Mouse (Mus musculus): ENCODE measurements around the gene Tmem135.

Tmem135 gene

DNA sequence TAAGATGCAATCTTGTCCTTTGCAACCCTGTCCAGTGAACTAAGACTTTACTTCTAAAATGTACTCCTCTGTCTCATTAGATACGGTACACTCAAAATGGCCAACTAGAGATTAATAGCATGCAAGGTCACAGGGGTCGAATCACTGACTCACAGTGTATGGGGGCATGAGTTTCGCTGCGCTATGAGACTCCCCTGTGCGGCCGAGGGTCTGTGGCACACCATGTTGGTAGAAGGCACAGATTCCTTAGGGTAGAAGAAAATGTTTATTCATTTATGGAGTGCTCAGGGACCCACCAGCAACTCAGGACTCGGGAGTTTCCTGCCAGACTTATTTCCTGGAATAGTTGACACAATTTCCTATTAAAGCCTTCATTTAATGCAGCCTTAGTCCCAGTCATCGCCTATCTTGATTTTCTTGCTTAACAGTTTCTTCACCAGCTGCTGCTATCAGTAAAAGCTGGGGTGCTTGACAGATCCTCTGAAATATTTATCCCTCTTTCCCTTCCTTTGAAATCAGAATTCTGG lies 14.2 kb upstream of the Tmem135 start:
- no peak for DNase-seq (ENCODE audit: low spot score in 2 of 2)

DNA sequence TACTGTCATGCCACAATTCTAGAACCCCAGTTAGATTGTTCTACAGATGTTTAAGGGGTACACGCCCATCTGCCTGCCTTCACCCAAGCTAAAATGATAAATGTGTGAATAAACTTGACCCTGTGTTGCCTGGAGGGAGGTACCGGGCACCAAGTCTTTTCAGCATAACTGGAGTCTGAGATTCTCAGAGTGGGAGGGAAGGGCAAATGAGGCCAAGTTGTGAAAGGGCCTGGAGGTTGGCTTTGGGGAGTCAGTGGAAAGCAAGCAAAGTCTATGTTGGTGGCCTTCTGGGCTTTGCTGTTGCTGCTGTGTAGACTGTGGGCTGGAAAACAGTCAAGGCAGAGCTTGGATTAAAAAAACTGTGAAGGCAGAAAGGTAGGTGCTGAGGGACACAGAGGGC lies 13.7 kb upstream of the Tmem135 start:
- DNase-seq (ENCODE audit: low spot score in 2 of 2): no peak

DNA sequence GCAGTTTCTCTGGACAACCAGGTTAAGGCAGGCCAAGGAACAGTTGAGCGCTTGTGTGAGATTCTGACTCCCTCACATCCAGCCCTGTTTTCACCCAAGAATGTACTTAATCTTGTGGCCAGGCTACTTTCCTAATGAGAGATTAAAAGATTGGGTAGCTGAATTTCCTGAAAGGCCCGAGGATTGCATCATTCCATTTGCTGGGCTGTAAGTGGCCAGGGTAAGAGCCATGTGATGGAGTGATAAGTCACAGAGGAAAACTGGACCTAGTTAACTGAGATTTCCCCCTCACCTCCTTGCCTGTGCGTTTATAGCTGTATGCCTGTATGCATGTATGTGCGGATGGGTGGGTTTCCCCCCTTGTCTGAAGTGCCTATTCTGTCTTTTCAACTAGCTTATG lies 12.0 kb upstream of the Tmem135 start:
- DNase-seq (ENCODE audit: low spot score in 2 of 2): no peak

GRCm38 (mm10) chr7:89412094-89412493 lies 8.1 kb upstream of the Tmem135 start:
- DNase-seq (ENCODE audit: low spot score in 2 of 2): no peak

DNA sequence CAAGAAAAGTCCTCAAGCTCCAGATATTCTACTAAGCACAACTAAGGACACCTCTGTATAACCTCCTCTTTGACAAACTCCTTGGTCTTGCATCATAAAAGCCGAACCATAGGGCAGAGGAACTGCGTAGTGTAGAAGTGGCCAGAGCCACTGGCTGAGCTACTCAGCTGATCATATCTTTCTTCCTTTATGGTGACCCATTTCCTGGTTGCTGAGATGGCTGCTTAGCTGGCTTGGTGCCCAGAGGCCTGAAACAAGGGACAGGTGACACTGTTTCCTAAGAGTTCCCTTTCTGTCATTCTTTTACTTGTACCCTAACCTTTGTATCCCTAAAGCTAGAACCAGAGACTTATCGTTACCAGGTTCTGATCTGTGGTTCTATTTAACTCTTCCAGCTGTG lies 7.3 kb upstream of the Tmem135 start:
- DNase-seq (ENCODE audit: low spot score in 2 of 2): no peak

GRCm38 (mm10) chr7:89410294-89410693 lies 6.3 kb upstream of the Tmem135 start:
- DNase-seq (ENCODE audit: low spot score in 2 of 2): no peak

DNA sequence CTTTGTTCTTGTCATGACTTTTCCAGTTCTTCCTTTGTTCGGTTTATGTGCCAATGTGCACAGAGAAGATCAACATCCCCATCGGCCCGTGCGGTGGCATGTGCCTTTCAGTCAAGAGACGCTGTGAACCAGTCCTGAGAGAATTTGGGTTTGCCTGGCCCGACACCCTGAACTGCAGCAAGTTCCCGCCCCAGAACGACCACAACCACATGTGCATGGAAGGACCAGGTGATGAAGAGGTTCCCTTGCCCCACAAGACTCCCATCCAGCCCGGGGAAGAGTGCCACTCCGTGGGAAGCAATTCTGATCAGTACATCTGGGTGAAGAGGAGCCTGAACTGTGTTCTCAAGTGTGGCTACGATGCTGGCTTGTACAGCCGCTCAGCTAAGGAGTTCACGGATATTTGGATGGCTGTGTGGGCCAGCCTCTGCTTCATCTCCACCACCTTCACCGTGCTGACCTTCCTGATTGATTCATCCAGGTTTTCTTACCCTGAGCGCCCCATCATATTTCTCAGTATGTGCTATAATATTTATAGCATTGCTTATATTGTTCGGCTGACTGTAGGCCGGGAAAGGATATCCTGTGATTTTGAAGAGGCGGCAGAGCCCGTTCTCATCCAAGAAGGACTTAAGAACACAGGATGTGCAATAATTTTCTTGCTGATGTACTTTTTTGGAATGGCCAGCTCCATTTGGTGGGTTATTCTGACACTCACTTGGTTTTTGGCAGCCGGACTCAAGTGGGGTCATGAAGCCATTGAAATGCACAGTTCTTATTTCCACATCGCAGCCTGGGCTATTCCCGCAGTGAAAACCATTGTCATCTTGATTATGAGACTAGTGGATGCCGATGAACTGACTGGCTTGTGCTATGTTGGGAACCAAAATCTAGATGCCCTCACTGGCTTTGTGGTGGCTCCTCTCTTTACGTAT lies 3.3 kb upstream of the Tmem135 start:
- DNase-seq (ENCODE audit: low spot score in 2 of 2): no peak

- no peak for DNase-seq (ENCODE audit: low spot score in 2 of 2)
These were observed 2.0 kb upstream of the Tmem135 start for GRCm38 (mm10) chr7:89406011-89406410.

GRCm38 (mm10) chr7:89404734-89405440 lies 865 bp upstream of the Tmem135 start:
- no peak for DNase-seq (ENCODE audit: low spot score in 2 of 2)

DNA sequence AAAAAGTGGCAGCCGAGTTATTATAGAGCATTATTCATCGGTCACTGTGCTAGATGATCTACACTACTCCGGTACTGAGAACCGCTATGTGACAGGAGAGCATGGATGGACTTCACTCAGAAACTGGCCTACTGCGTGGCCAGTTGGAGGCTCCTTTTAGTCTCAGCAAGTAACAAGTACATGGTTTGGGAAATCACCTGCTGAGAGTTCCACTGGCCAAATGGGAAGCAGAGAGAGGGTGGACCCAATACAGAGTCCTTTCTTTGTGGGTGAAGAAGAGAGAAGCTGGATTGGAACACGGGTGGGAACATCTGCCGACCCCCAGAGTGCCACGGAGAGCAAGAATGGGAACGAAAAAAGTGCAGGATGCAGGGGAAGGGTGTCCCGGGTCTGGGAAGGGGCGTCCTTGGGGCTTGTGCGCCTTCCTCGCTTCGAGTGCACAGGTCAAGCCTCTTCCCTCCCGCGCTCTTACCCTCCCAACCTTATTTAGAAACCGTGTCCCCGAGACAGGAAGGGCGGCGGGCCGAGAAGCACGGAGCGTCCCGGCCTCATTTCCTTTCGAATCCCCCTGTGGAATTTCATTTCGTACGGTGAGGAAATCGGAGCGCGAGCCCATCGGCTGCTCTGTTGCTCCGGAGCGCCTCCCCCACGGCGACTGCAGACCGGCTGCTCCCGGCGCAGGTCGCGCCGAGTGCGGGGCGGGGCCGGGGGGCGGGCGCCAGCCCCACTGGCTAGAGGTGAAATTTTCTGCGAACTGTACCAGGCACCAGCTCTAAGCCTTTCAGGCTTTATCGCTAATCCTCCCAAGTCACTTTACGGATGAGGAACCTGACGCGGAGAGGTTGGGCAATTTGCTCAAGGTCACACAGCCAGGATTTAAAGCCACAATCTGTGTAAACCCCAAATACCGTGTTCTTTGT lies 709 bp downstream of the Tmem135 start:
- peak in 1 of 2 experiments; percentile 7 for DNase-seq (ENCODE audit: low spot score in 2 of 2)

- no peak for DNase-seq (ENCODE audit: low spot score in 2 of 2)
These were observed 2.1 kb downstream of the Tmem135 start for GRCm38 (mm10) chr7:89401936-89402335.

- no peak for DNase-seq (ENCODE audit: low spot score in 2 of 2)
These were observed 2.7 kb downstream of the Tmem135 start for GRCm38 (mm10) chr7:89401136-89401858.

DNA sequence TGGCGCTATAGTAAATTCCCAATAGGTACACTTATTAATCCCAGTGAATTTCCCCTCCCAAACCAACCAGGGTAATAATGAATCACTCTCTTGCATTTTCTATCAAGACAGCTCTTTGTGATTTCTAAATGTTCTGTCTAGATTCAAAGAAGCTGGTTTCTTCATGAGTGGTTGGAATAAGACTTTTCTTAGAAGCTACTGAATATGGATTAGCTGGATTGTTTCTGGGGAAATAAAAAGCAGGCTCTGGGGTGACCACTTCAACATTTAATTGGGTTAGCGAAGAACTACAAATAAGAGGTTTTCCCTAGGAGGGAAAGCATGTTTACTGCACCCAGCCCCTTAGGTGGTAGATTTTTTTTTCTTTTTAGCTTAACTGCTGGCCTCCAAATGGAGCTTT lies 3.3 kb downstream of the Tmem135 start:
- no peak for DNase-seq (ENCODE audit: low spot score in 2 of 2)

GRCm38 (mm10) chr7:89397837-89398534 lies 6.0 kb downstream of the Tmem135 start:
- DNase-seq (ENCODE audit: low spot score in 2 of 2): no peak

DNA sequence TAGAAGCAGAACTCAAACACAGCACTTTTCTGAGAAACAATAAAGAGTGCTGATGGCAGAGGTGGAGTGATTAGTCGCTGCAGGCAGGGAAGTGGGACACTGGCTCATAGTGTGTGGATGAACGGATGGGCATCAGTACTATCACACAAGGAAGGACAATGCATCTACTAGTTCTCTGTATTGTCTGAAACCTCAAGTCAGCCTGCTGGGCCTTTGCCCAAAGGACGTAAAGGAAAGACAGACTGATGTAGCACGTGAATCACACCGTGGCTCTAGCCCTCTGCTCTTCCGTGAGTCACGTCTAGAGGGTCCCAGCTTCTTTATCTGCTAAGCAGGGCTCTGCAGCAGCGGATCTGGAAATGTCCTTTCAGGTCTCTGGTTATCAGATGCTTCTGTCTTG lies 7.6 kb downstream of the Tmem135 start:
- DNase-seq (ENCODE audit: low spot score in 2 of 2): no peak

- DNase-seq (ENCODE audit: low spot score in 2 of 2): no peak
These were observed 8.6 kb downstream of the Tmem135 start for GRCm38 (mm10) chr7:89395399-89395798.

- DNase-seq (ENCODE audit: low spot score in 2 of 2): no peak
These were observed 11.2 kb downstream of the Tmem135 start for GRCm38 (mm10) chr7:89392825-89393224.

- no peak for DNase-seq (ENCODE audit: low spot score in 2 of 2)
These were observed 11.6 kb downstream of the Tmem135 start for GRCm38 (mm10) chr7:89392388-89392787.

DNA sequence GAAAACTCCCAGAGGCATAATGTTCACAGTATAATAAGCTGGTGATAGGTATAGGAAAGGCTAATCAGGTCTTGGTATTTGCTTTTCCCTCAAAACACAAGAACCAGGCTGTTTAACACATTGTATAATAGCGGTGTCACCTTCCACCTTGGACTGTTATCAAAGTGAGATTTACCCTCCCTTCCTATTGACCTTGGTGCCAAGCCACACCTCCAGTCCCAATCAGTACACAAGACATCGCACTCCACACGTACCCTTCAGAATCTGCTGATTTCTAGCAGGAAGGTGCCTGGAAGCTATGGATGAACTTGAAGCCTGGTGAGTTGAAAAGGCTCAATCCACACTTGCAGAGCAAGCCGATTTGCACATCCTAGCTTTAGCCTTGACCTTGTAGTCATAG lies 12.2 kb downstream of the Tmem135 start:
- no peak for DNase-seq (ENCODE audit: low spot score in 2 of 2)

DNA sequence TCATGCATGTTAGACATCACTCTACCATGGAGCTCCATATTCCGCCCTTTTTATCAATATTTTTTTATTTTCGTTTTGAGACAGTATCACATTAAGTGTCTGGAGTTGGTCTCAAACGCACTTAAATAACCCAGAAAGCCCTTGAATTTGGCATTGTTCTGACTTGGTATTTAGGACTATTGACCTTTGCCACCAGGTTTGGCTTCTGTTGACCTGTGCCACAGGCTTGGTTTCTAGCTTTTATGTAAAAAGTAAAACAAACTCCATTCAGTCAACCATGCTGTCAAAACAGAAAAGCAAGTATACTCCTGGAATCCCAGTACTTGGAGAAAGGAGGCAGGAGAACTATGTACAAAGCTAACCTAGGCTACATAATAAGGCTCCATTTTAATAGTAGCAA lies 12.7 kb downstream of the Tmem135 start:
- DNase-seq (ENCODE audit: low spot score in 2 of 2): no peak

Measured in spleen, postnatal 14 days (tissue).